Mouse (Mus musculus) stomach, embryonic 16.5 days (tissue): ENCODE data around the gene Olfr373. TPM values are rescaled to one million over a fixed set of nuclear protein-coding genes. Genes with fewer than 3 reads are reported as not detected.

Experiments used
- ATAC-seq: fragments of 200-750 bp; cut with Nextera tagmentation; 2 replicates; pipeline ENCODE4 v1.8.0; 2017; ENCODE audit warnings: moderate number of reproducible peaks, moderate TSS enrichment; ENCODE audit not compliant: insufficient read depth, low FRiP score
- H3K27ac ChIP-seq: fragments of 300-500 bp; sonication (generic); 2 replicates; pipeline ENCODE4 v1.5.1; 2014; ENCODE audit warnings: low read length
- H3K27me3 ChIP-seq: fragments of 300-500 bp; sonication (generic); 2 replicates; pipeline ENCODE4 v1.6.1; 2014; ENCODE audit warnings: low read length, control low read depth, mixed read lengths; ENCODE audit not compliant: control insufficient read depth, insufficient read depth
- H3K36me3 ChIP-seq: fragments of 300-500 bp; sonication (generic); 2 replicates; pipeline ENCODE4 v1.6.1; 2014; ENCODE audit warnings: low read length; ENCODE audit not compliant: control insufficient read depth, insufficient read depth
- H3K4me1 ChIP-seq: fragments of 300-500 bp; sonication (generic); 2 replicates; pipeline ENCODE4 v1.6.1; 2014; ENCODE audit warnings: low read length, control low read depth, mixed read lengths; ENCODE audit not compliant: control insufficient read depth, insufficient read depth
- H3K4me2 ChIP-seq: fragments of 300-500 bp; sonication (generic); 2 replicates; pipeline ENCODE4 v1.6.1; 2014; ENCODE audit warnings: low read depth, low read length, mixed read lengths
- H3K4me3 ChIP-seq: fragments of 300-500 bp; sonication (generic); replicated peaks from 2 replicates; pipeline ENCODE4 v1.5.1; 2014; ENCODE audit warnings: mild to moderate bottlenecking, low read length
- H3K9ac ChIP-seq: fragments of 300-500 bp; sonication (generic); 2 replicates; pipeline ENCODE4 v1.6.1; 2014; ENCODE audit warnings: low read length
- H3K9me3 ChIP-seq: fragments of 300-500 bp; sonication (generic); replicated peaks from 2 replicates; pipeline ENCODE4 v1.6.1; 2016; ENCODE audit warnings: low read length, control low read depth; ENCODE audit not compliant: control insufficient read depth
- WGBS: fragments of 180-500 bp; shearing (Covaris S2); extraction: QIAGEN DNeasy Blood & Tissue Kit; methylation state at CpG from one replicate; pipeline ENCODE4 v1.1.7; 2014; 5-methylcytosine and 5-hydroxymethylcytosine counted together
- polyA plus RNA-seq: library from polyadenylated mRNA; unstranded; fragments of >200 nt; fragmentation: Nextera tagmentation; extraction: Ambion mirVana; gene quantifications from 2 replicates; pipeline ENCODE4 v1.2.1, GENCODE M21; 2015

Gene Olfr373
- polyA plus RNA-seq, 1 experiment from 2014 or later = 0.03 TPM

GRCm38 (mm10) chr8:72149056-72149455 is 66.1 kb downstream of the Olfr373 start:
- Histone ChIP-seq H3K4me2 (no peak overlapping the region), H3K4me1 (peaks cover 6% of the 10 kb centered on the region), H3K9me3 (no peaks in the 10 kb centered on the region), H3K4me3 (no peak overlapping the region), H3K9ac (no peak overlapping the region), H3K27me3 (no peaks in the 10 kb centered on the region), H3K27ac (no peak overlapping the region), H3K36me3 (peaks cover 58% of the 10 kb centered on the region)
- 74% methylated on average over 1 of the region's 1 CpGs for WGBS
- no peak for ATAC-seq

GRCm38 (mm10) chr8:72151418-72152078 is 68.6 kb downstream of the Olfr373 start:
- H3K36me3 ChIP-seq = peaks cover 47% of the 10 kb centered on the region
- no peak overlapping the region for H3K9ac ChIP-seq
- ATAC-seq = no peak
- no peak overlapping the region for H3K27ac ChIP-seq
- peaks cover 6% of the 10 kb centered on the region for H3K4me1 ChIP-seq
- H3K27me3 ChIP-seq = no peaks in the 10 kb centered on the region
- H3K4me3 ChIP-seq = no peak overlapping the region
- no peak overlapping the region for H3K4me2 ChIP-seq
- H3K9me3 ChIP-seq = no peaks in the 10 kb centered on the region
- WGBS = 81% methylated on average over 3 of the region's 3 CpGs

Other genes starting within 250 kb of the Olfr373 start
- gene Zfp709, start 201.2 kb upstream of the Olfr373 start, polyA plus RNA-seq = 5.1 and 6.6 TPM in 2 replicates
- gene Zfp882, start 174.6 kb upstream of the Olfr373 start, polyA plus RNA-seq = 3.6 and 4.5 TPM in 2 replicates
- gene Zfp617, start 174.5 kb upstream of the Olfr373 start, polyA plus RNA-seq = 20.8 and 24.5 TPM in 2 replicates
- 20.0 and 22.2 TPM in 2 replicates for gene Zfp961, start 132.1 kb upstream of the Olfr373 start, polyA plus RNA-seq
- 3.8 TPM in 2 replicates for gene Cyp4f18, start 73.6 kb upstream of the Olfr373 start, polyA plus RNA-seq
- gene Olfr372, start 42.0 kb upstream of the Olfr373 start, polyA plus RNA-seq = not detected in 2 replicates
- 0.06 TPM in 1 of 2 replicates, not detected in the other for gene Olfr374, start 23.9 kb downstream of the Olfr373 start, polyA plus RNA-seq
- gene Tpm4, start 51.8 kb downstream of the Olfr373 start, polyA plus RNA-seq = 617 and 647 TPM in 2 replicates
- gene Rab8a, start 78.0 kb downstream of the Olfr373 start, polyA plus RNA-seq = 127 and 155 TPM in 2 replicates
- gene Hsh2d, start 106.5 kb downstream of the Olfr373 start, polyA plus RNA-seq = 1.4 and 2.0 TPM in 2 replicates
- gene Cib3, start 129.7 kb downstream of the Olfr373 start, polyA plus RNA-seq = not detected in 2 replicates
- gene Gm11034, start 130.5 kb downstream of the Olfr373 start, polyA plus RNA-seq = not detected in 2 replicates
- 72.7 and 73.7 TPM in 2 replicates for gene Fam32a, start 136.6 kb downstream of the Olfr373 start, polyA plus RNA-seq
- gene Ap1m1, start 156.8 kb downstream of the Olfr373 start, polyA plus RNA-seq = 90.3 and 97.1 TPM in 2 replicates
- 19.2 and 30.6 TPM in 2 replicates for gene Gm10282, start 222.1 kb downstream of the Olfr373 start, polyA plus RNA-seq
- 3.8 and 4.0 TPM in 2 replicates for gene Klf2, start 235.9 kb downstream of the Olfr373 start, polyA plus RNA-seq